In the genomic region with DNA sequence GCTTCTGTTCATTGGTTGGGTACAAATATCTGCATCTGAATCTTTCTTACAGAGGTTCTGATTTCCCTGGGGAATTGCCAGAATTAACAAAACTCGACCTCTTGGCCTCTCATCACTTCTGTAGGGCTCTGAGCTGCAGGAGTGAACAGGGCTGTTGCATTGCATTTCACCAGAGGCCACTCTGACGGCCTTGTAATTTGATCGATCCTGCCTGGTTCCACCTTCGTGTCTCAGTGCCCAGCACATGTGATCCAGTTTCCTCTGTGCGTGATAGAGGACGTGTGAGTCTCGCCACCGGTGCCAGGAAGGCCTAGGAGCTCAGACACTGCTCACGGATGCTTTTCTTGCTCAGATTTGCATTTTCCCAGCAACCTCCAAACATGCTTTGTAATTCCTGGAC, we compare ENCODE assay signal across 25 mouse cellular contexts. TPM values are rescaled to one million over a fixed set of nuclear protein-coding genes. Genes with fewer than 3 reads are reported as not detected.
"Had no signal": no experiment of that assay in that cellular context is flagged by ENCODE, and none has a peak within 500 bp of the region (broad histone marks: within the 10 kb centered on the region; RNA-seq: fewer than 3 reads in every experiment).

No protein-coding gene starts in this region.

- H3K9ac ChIP-seq: limb, embryonic 12.5 days; limb, embryonic 15.5 days; liver, embryonic 14.5 days; lung, embryonic 15.5 days; neural tube, embryonic 12.5 days; neural tube, embryonic 15.5 days had no signal

- H3K27ac ChIP-seq: kidney, postnatal 0 days; layer of hippocampus, adult 2 months; limb, embryonic 12.5 days; limb, embryonic 15.5 days; liver, embryonic 14.5 days; lung, embryonic 15.5 days; neural tube, embryonic 12.5 days; neural tube, embryonic 15.5 days had no signal

- DNase-seq: kidney, postnatal 25 days; layer of hippocampus, adult 9-11 months; lung, adult 18-20 months; lung, postnatal 14 days; lung, postnatal 4 days; midbrain, embryonic 14.5 days; right cerebral cortex, adult 18-20 months; right cerebral cortex, postnatal 14 days; thymus, adult 18-20 months; thymus, postnatal 36 days had no signal

- H3K27me3 ChIP-seq: limb, embryonic 15.5 days; lung, embryonic 15.5 days had no signal

- H3K4me1 ChIP-seq: limb, embryonic 12.5 days; limb, embryonic 15.5 days; lung, embryonic 15.5 days; neural tube, embryonic 12.5 days; neural tube, embryonic 15.5 days had no signal

- H3K4me3 ChIP-seq: layer of hippocampus, adult 2 months; limb, embryonic 12.5 days; limb, embryonic 15.5 days; lung, embryonic 15.5 days; neural tube, embryonic 12.5 days; neural tube, embryonic 15.5 days had no signal

- H3K36me3 ChIP-seq: limb, embryonic 12.5 days; limb, embryonic 15.5 days; lung, embryonic 15.5 days; neural tube, embryonic 12.5 days; neural tube, embryonic 15.5 days had no signal

- H3K4me2 ChIP-seq: limb, embryonic 12.5 days; limb, embryonic 15.5 days; liver, embryonic 11.5 days; lung, embryonic 15.5 days; midbrain, embryonic 11.5 days; neural tube, embryonic 12.5 days; neural tube, embryonic 15.5 days had no signal

- H3K9me3 ChIP-seq: limb, embryonic 15.5 days; lung, embryonic 15.5 days; neural tube, embryonic 12.5 days; neural tube, embryonic 15.5 days had no signal

RNA-seq across cellular contexts. Expression of a gene that starts 10.0 kb away (rescaled TPM):
- polyA plus RNA-seq: kidney, embryonic 14.5 days; kidney, postnatal 0 days; limb, embryonic 15.5 days; liver, embryonic 11.5 days; liver, embryonic 14.5 days; lung, embryonic 15.5 days; midbrain, embryonic 11.5 days; midbrain, embryonic 14.5 days; neural tube, embryonic 12.5 days; stomach, embryonic 16.5 days had no signal

RNA-seq across cellular contexts. Expression of a gene that starts 33.4 kb away (rescaled TPM):
- polyA plus RNA-seq: kidney, embryonic 14.5 days; kidney, postnatal 0 days; large intestine, adult 2 months; limb, embryonic 12.5 days; liver, embryonic 11.5 days; liver, embryonic 14.5 days; lung, embryonic 15.5 days; neural tube, embryonic 12.5 days; stomach, embryonic 16.5 days; testis, adult 2 months; urinary bladder, adult 2 months had no signal
